Mouse (Mus musculus) neural tube, embryonic 12.5 days (tissue): Measurements from ENCODE around the gene Flrt3. TPM values are rescaled to one million over a fixed set of nuclear protein-coding genes. Genes with fewer than 3 reads are reported as not detected.

Experiments used
- ATAC-seq: fragments of 200-750 bp; cut with Nextera tagmentation; 2 replicates; pipeline ENCODE4 v1.8.0; 2017; ENCODE audit warnings: low read depth, mild to moderate bottlenecking, moderate TSS enrichment, moderate library complexity; ENCODE audit not compliant: low FRiP score
- H3K27ac ChIP-seq: fragments of 300-500 bp; sonication (generic); 2 replicates; pipeline ENCODE4 v1.5.1; 2016
- H3K27me3 ChIP-seq: fragments of 300-500 bp; sonication (generic); replicated peaks from 2 replicates; pipeline ENCODE4 v1.6.1; 2016; ENCODE audit warnings: mild to moderate bottlenecking
- H3K36me3 ChIP-seq: fragments of 300-500 bp; sonication (generic); 2 replicates; pipeline ENCODE4 v1.6.1; 2016; ENCODE audit warnings: mild to moderate bottlenecking
- H3K4me1 ChIP-seq: fragments of 300-500 bp; sonication (generic); 2 replicates; pipeline ENCODE4 v1.6.1; 2016
- H3K4me2 ChIP-seq: fragments of 300-500 bp; sonication (generic); replicated peaks from 2 replicates; pipeline ENCODE4 v1.6.1; 2016; ENCODE audit warnings: mild to moderate bottlenecking
- H3K4me3 ChIP-seq: fragments of 300-500 bp; sonication (generic); 2 replicates; pipeline ENCODE4 v1.5.1; 2016
- H3K9ac ChIP-seq: fragments of 300-500 bp; sonication (generic); 2 replicates; pipeline ENCODE4 v1.6.1; 2016; ENCODE audit warnings: mild to moderate bottlenecking
- H3K9me3 ChIP-seq: fragments of 300-500 bp; sonication (generic); 2 replicates; pipeline ENCODE4 v1.6.1; 2016; ENCODE audit warnings: mild to moderate bottlenecking
- WGBS: fragments of 180-500 bp; shearing (Covaris S2); methylation state at CpG from one replicate; pipeline ENCODE4 v1.1.7; 2016; 5-methylcytosine and 5-hydroxymethylcytosine counted together
- polyA plus RNA-seq: library from polyadenylated mRNA; unstranded; fragments of >200 nt; fragmentation: Nextera tagmentation; extraction: Ambion mirVana; gene quantifications from 2 replicates; pipeline ENCODE4 v1.2.1, GENCODE M21; 2016

Gene Flrt3
- polyA plus RNA-seq, 1 experiment from 2014 or later = 35.2 TPM

DNA sequence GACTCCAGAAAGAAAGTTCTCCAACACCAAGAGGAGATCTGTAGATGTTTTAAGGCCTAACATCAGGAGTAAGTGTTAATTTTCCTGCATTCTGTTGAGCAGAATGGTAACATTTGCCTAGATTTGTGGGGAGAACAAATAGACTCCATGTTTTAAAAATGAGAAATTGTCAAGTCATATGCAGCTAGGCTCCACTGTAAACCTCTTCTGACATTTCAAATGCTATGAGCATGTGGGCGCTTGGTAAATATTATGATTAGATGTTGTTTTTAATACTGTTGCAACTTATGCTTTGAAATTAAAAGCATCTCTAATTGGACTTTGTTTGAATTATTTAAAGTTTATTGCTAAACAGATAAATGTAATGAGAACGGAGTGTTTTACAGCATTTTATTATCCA lies 55.8 kb downstream of the Flrt3 start:
- H3K4me3 ChIP-seq = no peak overlapping the region
- H3K4me1 ChIP-seq = no peaks in the 10 kb centered on the region
- no peaks in the 10 kb centered on the region for H3K27me3 ChIP-seq
- 90% methylated on average over 2 of the region's 2 CpGs for whole genome bisulfite sequencing
- no peak for ATAC-seq
- no peaks in the 10 kb centered on the region for H3K36me3 ChIP-seq
- H3K9me3 ChIP-seq = no peaks in the 10 kb centered on the region
- no peak overlapping the region for H3K9ac ChIP-seq
- no peak overlapping the region for H3K27ac ChIP-seq
- no peak overlapping the region for H3K4me2 ChIP-seq
